In the genomic region with DNA sequence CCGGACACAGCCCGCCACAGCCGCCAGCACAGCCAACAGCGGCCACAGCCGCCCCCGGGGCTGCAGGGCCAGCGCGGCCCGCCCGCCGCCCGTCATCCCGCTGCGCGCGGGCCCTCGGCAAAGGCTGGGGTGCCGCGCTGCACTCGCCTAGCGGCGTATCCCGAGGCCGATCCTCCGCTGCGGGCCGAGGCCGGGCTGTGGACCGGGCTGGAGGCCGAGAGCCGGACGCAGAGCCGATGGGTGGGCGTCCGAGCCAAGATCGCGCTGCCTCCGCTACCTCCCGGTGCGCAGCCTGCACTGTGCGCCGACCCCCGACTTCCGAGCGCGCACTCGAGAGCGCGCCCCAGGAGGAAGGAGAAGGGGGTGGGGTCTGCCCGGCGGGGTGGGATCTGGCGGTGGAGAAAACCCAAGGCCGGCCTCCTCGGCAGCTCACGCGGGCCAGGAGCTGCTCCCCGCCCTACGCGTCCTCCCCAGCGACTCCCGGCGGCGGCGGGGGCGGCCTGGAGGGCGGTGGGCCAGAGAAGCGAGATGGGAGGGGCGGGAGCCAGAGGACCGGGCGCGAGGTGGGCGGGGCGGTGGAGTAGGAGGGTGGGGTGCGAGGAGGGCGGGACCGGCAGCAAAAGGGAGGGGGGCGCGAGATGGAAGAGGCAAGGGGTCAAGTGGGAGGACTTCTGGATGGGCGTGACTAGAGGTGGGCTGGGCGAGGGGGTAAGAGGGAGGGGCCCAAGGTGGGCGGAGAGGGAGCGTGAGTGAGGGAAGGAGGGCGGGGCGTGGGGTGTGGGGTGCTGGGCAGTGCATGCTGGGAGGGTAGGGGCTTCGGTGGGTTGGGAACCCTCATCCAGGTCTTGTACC, we compare ENCODE assay signal across 8 mouse cellular contexts. TPM values are rescaled to one million over a fixed set of nuclear protein-coding genes. Genes with fewer than 3 reads are reported as not detected.
DNase-seq lines count a peak whose midpoint lies in the region; ATAC-seq lines count a peak whose summit lies in the region.

A gene (minus strand): TSS at position 343 of the 852 bp plus-strand sequence.

- peaks cover 12% of the 10 kb centered on the region; the same call in 1 of the 2 replicates for H3K36me3 ChIP-seq in intestine, embryonic 14.5 days (ENCODE audit: control insufficient read depth, insufficient read depth, low read length)

- peak within 1 kb of the TSS; percentile 82 for H3K4me2 ChIP-seq in intestine, embryonic 14.5 days (ENCODE audit: low read length)

- ATAC-seq in intestine, embryonic 14.5 days (replicated peaks; ENCODE audit: low FRiP score, low TSS enrichment, low read depth), result peak; percentile 93

- intact Hi-C loops in gastrocnemius, postnatal 36 days (cut with DNase I), result loop anchor here (5.0 kb wide), 2 partner anchors 55 to 70 kb away; no protein-coding TSS in a partner anchor
- intact Hi-C loops in left cerebral cortex, postnatal 25 days (cut with DNase I), result loop anchor here (2.0 to 5.0 kb wide), 4 partner anchors 24 to 108 kb away; no protein-coding TSS in a partner anchor

- no peaks in the 10 kb centered on the region for H3K27me3 ChIP-seq in intestine, embryonic 14.5 days (replicated peaks; ENCODE audit: control insufficient read depth, insufficient read depth, low read length)

- DNase-seq in adrenal gland, adult 2 months, result peak; percentile 96
- peak; percentile 94 for DNase-seq in embryo, embryonic 10 days (ENCODE audit: low spot score)
- DNase-seq in gastrocnemius, postnatal 36 days, result peak; percentile 87 to 93
- DNase-seq in intestine, embryonic 14.5 days (ENCODE audit: low spot score), result peak; percentile 96
- DNase-seq in left cerebral cortex, postnatal 25 days (ENCODE audit: low spot score in 2 of 2), result peak; percentile 76 to 79
- peak; percentile 94 for DNase-seq in mesoderm, embryonic 11.5 days (ENCODE audit: low read depth, low spot score)
- DNase-seq in right cerebral cortex, postnatal 36 days (ENCODE audit: low spot score in 2 of 2), result peak; percentile 67 to 69
- peak; percentile 91 to 93 for DNase-seq in urinary bladder, postnatal 4 days (ENCODE audit: low spot score in 2 of 2)

- peak within 1 kb of the TSS; percentile 89 for H3K9ac ChIP-seq in intestine, embryonic 14.5 days (ENCODE audit: low read length)

- H3K4me1 ChIP-seq in intestine, embryonic 14.5 days (replicated peaks; ENCODE audit: control insufficient read depth, insufficient read depth, low read length), result peaks cover 18% of the 10 kb centered on the region

- peak within 1 kb of the TSS; percentile 88 for H3K27ac ChIP-seq in intestine, embryonic 14.5 days (ENCODE audit: low read depth)

- peak within 1 kb of the TSS; percentile 88 for H3K4me3 ChIP-seq in intestine, embryonic 14.5 days (ENCODE audit: low read depth, low read length)

- WGBS in intestine, embryonic 14.5 days, result under 1% methylated on average over 74 of the region's 85 CpGs

- no peaks in the 10 kb centered on the region for H3K9me3 ChIP-seq in intestine, embryonic 14.5 days (ENCODE audit: control insufficient read depth, low read length)

RNA-seq across cellular contexts. Expression of the gene that starts here (rescaled TPM):
- total RNA-seq in adrenal gland, adult 2 months (2021), result 10 to 100 TPM; 61.1 to 76.0 TPM
- 48.4 and 54.8 TPM in 2 replicates for polyA plus RNA-seq in adrenal gland, adult 2 months (2012; rRNA removed)
- 100 to 1,000 TPM in 1 of 2 experiments, 10 to 100 TPM in 1; 79.6 to 103 TPM for total RNA-seq in gastrocnemius, postnatal 36 days (2021)
- polyA plus RNA-seq in intestine, embryonic 14.5 days (2014; fragmentation: Nextera tagmentation; extraction: Ambion mirVana), result 104 and 112 TPM in 2 replicates
- 10 to 100 TPM; 23.2 to 29.4 TPM for total RNA-seq in left cerebral cortex, postnatal 25 days (2021)

Comparison
In these comparisons a context has a peak if more than half of its experiments do, and no peak if none do; other contexts are left out.
1. Peak in every context shown above with its lines: DNase-seq, ATAC-seq, H3K4me3 ChIP-seq and H3K27ac ChIP-seq.